Mouse (Mus musculus) CH12.LX (cell line): ENCODE data around the gene Mrpl51.

Experiments used
- CTCF ChIP-seq, 2 experiments: IDR thresholded peaks in 1 of 2; conservative IDR thresholded peaks in 1 of 2; 2 replicates each; pipeline ENCODE4 v1.5.1; 2011 to 2012; ENCODE audit warnings: low read depth in 2 of 2, low read length in 2 of 2, improper control_type of control experiment in 1 of 2, inconsistent platforms in 1 of 2, mild to moderate bottlenecking in 1 of 2, moderate library complexity in 1 of 2
- MAFK ChIP-seq: IDR thresholded peaks from 2 replicates; pipeline ENCODE4 v1.6.1; 2011; ENCODE audit warnings: low read length, improper control_type of control experiment; ENCODE audit not compliant: insufficient replicate concordance
- POLR2A ChIP-seq: IDR thresholded peaks from 2 replicates; pipeline ENCODE4 v1.6.1; 2011; ENCODE audit warnings: low read depth, mild to moderate bottlenecking, improper control_type of control experiment, low read length
- ZMIZ1 ChIP-seq: IDR thresholded peaks from 2 replicates; pipeline ENCODE4 v1.6.1; 2012; ENCODE audit warnings: low read depth, mild to moderate bottlenecking, inconsistent platforms, low read length, improper control_type of control experiment

- TF ChIP-seq CTCF (conservative IDR thresholded peaks at IDR 0.05 in 1 of 2, IDR thresholded peaks at IDR 0.05 in 1 of 2; ENCODE audit: low read depth in 2 of 2, low read length in 2 of 2) (no peak), POLR2A (no peak), ZMIZ1 (no peak), MAFK (no peak)
Measured at GRCm38 (mm10) chr6:125179601-125180000, 12.0 kb upstream of the Mrpl51 start.
